Mouse (Mus musculus) right cerebral cortex, adult 18-20 months (tissue): ENCODE data around the gene Col13a1.

Experiments
- DNase-seq: peaks from one replicate; pipeline ENCODE4 v3.0.0; 2022; ENCODE audit warnings: mixed read lengths

Gene Col13a1

DNA sequence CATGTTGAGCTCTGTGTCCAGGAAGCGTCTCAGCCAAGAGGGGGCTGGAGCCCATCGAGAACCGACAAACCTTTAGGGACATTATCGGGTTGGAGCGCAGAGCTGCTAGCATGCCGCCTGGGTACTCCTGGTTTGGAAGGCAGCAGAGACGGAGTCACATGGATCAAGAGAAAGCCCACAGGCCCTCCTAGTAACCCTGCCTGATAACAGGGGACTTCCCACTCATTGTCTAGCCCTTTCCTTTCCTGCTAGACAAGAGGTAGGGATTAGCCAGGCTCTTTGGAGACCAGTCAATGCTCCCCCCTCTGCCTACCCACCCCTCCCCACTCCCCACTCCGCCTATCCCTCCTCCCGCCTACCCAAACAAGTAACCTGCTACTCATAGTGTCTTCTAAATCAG, 87.8 kb downstream of the Col13a1 start:
- no peak for DNase-seq

DNA sequence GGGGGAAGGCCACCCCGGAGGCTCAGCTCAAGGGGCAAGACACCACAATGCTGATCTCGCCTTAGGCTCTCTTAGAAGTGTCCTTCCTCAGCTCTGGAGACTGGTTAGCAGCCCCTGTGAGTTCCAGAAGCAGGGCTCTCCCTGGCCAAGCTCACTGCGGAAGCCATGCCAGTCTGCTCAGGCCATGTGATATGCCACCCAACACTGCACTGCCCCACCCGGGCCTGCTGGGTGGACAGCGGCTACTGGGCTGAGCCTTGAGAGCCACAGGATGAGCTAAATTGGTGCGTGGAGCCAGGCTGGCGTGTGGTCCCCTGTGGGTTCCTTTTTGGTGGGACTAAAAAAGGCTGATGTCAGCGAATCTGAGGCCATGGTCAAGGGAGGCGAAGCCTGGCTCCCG, 88.6 kb downstream of the Col13a1 start:
- DNase-seq = no peak

DNA sequence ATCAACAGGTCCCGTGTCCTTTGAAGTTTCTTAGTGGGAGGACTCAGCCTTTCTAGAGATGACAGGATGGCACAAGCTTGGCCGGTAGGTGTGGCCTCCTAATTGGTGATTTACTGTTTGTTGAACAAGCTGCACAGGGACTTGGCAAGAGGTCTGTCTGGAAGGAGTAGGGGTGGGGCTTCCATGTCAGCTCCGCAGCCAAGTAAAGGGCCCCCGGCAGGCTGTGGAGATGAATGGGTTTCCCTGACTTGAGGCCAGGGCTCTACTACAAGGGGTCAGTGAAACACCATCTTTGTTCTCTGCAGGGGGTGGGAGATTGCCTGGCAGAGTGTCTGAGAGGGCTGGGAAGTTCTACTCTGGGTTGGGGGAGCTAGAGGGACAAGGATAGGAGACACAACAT, 99.5 kb downstream of the Col13a1 start:
- no peak for DNase-seq

DNA sequence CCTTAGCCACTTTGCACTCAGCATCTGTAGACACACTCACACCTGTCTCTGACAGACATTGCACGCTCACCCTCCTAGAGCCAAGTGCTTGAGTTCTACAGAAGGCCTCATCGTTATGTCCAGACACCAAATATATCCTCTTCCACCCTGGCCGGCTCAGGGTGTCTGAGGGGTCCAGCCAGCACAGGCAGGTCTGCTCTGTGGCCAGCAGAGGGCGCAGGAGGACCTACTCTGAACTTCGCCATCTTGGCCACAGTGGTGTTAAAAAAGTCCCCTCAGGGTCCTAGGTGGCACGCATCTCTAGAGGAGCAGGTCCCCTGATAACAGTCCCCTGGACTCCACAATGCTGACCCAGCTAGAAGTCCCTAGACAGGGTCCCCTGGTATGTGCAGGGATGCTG, 101.1 kb downstream of the Col13a1 start:
- DNase-seq = peak; percentile 18

DNA sequence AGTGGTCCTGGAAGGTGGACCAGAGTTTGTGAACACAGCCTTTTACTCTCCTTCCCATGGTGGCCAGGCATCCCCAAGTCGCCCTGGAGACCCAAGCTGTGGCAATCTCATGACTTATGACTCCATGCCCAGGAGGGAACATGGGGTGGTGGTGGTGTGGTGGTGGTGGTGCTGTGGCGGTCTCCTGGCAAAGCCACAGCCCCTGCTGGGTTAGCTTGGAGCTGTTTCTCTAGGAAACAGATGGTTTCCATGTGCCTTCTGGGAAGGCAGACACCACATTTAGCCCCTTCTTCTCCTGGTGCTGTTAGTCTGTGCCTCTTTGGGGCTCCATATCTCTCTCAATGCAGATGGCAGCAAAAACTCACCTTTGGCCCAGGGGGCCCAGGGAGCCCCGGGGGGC, 109.1 kb downstream of the Col13a1 start:
- DNase-seq = no peak

DNA sequence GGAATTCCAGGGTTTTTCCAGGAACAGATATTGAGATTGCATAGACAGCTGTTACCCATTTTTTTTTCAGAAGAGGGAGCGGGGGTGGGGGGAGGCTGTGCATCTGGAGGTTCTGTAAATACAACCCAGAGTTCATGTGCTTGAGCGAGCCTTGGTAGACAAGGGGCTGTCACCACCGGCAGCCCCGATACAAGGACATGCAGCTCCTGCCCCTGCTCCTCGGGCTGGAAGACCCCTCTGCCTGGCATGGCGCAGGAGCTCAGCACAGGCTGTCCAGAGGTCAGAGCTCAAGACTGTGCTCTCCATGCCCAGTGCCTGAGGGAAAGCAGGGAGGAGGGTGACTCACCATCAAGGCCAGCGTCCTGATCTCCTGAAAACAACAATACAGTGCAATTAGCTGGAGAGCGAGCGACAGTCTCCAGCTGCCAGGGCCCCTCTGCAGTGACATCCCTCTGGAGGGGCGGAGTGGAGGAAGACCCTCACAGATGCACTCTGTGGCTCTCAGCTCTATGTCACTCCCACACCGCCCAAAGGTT, 112.8 kb downstream of the Col13a1 start:
- DNase-seq = no peak

DNA sequence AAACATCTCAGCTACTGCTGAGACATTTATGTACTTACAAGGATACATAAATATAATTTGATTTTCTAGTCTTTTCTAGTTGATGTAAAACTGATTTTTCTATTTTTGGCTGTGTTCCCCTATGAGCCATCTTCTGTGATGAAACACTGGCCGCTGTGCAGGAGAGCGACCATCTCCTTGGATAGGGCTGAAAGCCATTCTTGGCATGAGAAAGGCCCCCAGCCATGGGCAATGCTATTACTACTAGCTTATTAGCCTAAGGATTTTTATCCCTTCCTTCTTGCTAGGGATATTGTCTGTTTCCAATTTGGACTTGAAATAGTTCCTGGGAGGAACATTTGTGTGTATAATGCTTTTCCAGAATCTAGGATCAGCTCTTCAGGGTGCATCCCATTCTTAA, 119.5 kb downstream of the Col13a1 start:
- no peak for DNase-seq

DNA sequence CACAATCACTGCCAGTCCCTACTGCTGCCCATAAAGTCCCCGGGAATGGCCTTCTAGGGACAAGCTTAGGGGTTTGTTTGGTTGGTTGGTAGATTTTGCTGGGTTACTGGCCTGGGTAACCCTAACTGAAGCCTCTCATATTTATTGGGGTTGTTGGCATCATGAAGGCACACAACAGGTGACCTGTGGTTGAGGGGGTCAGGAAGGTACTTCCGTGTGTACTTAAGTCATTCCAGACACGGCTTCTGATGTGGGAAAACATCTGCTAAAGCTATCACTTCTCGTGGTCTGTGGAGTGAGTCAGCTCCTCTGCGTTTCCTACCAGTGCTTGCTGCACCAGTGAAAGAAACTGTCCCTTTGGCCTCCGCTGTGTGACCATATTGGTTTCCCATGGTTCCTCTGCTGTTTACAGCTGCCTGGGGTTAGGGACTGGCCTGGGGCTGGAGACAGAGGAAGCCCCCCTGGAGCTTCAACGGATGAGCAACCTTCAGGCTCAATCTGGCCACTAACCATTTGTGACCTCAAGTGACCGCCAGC, 123.7 kb downstream of the Col13a1 start:
- no peak for DNase-seq

DNA sequence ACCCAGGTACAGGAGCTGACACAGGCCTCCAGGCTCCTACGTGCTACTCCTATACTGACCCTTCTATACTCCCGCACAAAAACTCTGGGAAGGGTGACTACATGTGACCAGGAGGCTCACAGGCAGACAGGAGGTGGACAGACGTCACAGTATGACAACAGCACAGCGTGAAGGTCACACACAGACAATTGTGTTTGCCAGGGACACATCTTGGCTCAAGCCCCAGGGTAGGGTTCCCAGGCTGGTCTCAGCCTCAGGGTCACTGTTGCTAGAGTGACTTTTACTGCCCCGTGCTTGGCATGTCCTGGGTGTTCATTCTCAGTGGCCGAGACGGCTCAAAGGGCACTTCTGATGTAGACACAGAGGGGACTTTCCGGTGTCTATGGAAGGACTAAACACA, 126.1 kb downstream of the Col13a1 start:
- no peak for DNase-seq

DNA sequence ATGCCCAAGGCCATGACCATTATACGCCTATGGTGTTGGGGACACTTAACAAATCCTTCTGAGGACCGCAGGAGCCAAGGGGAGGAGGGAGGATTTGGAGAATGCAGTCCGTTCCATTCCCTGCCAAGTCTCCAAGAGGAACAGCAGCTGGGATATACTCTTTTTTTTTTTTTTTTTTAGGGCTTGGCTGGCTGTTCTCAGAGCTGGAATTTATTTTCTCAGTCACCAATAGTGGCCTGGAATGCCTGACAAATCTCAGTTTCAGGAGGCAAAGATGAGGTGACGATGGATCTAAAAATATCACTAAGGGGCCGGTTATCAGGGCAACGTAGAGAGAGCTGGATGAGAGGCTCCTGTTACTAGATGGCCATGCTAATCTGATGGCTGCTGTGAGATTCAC, 130.4 kb downstream of the Col13a1 start:
- no peak for DNase-seq

DNA sequence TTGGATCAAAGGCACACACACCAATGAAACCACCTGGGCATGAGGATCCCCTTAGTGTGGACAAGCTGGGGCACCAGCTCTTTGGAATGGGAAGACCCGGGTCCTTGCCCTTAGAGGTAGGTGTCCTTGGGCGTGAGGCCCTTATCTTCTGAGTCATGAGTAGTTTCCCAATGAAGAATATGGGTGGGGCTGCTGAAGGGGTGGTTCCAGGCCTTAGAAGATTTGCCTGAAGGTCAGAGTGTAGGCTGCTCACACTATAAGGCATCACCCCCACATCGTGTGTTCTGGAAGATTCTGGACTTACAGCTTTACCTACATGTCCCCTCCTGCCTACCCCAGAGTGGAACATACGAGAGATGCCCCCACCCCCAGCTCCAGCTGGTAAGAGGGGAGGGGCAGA, 133.4 kb downstream of the Col13a1 start:
- DNase-seq = no peak

DNA sequence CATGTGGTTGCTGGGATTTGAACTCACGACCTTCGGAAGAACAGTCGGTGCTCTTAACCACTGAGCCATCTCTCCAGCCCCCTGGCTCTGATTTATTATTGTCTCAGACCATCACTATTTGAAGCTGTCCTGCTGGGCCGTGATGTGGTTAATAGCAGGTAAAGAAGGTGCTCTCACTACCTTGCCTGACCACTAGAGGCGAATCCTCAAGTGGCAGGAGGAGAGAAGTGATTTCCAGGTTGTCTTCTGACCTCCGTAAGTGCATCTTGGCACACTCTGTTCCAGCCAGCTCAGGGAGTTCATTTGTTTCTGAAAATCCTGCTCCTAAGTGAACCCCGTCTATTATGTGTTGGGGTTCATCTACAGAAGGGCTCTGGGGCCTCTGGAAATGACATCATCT, 134.4 kb downstream of the Col13a1 start:
- DNase-seq = no peak

DNA sequence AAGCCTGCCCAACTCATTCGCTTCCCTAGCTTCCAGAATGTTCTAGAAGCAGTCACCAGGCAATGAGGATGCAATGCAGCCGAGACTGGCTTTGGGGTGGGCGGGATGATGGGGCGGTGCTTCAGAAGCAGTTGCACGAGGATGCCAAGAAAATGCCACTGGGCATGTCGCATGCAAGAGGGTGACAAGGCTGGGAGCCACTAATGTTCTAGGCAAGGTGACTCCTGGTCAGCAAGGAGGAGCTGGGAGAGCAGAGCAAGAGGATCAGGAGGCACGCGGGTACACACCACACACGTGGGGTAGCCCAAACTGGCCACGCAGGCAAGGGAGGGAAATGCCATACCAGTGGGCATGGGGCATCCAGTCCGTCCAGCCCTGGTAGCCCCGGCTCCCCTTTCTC, 136.6 kb downstream of the Col13a1 start:
- no peak for DNase-seq

DNA sequence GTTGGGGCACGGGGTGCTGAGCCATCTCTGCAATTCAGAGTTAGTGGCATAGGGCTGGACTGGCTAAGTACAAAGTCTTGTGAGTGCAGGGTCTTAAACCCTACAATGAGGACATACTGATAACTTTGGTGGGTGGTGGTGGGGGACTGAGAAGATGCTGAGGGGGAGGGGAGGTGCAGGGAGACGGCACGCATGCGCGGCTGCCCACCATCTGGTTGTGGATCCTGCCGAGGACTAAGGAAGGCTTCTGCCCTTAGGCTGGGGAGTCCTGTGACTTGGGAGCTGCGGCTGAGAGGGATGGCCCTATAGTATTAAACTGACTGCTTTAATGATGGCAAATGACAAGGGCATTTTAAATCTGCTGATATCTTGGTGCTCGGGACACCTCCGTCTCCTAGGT, 139.6 kb downstream of the Col13a1 start:
- DNase-seq = no peak

DNA sequence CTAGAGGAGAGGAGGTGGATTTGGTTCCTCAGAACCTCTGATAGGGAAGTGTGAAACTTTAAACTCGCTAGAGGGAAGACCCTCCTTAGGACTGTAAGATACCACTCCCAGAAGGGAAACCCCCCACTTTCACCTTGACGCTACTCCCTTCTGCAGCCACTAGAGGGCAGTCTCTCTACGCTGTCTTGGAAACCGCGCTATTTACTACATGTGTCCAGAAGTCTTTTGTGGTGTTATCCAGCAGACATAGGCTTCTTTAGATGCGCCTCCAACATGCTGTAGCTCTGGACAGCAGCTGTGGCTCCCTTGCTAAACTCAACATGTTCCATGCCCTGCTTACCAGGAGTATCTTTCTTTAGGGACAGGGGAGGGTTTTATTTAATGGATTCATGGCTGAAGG, 140.1 kb downstream of the Col13a1 start:
- peak; percentile 43 for DNase-seq

DNA sequence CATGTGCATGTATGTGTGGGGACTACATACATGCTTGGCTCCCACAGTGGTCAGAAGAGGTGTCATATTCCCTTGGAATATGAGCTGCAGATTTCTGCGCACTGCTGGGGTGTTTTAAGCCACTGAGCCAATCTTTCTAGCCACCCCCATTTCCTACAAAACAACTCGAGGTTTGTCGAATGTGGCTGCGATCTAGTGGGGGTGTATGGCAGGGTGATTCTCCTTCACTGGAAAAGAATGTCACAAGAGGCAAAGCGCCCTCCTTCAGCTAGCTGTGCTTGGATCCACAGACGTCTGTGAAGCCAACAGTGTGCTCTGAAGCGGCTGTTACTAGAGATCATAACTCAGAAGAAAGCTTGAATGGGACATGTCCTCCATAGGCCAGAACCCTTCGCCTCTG, 141.6 kb downstream of the Col13a1 start:
- peak; percentile 37 for DNase-seq

DNA sequence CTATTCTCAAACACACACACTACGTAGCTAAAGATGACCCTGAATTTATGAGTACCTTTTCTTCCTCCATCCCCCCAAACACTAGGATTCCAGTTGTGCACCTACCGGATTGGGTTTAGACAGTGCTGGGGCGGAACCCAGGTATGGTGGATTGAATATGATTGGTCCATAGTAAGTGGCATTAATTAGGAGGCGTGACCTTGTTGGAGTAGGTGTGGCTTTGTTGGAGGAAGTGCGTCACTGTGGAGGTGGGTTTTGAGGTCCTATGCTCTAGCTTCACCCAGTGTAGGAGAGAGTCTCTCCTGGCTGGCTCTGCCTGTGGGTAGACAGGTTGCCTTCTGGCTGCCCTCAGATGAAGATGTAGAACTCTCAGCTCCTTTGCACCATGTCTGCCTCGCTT, 144.6 kb downstream of the Col13a1 start:
- DNase-seq = no peak

DNA sequence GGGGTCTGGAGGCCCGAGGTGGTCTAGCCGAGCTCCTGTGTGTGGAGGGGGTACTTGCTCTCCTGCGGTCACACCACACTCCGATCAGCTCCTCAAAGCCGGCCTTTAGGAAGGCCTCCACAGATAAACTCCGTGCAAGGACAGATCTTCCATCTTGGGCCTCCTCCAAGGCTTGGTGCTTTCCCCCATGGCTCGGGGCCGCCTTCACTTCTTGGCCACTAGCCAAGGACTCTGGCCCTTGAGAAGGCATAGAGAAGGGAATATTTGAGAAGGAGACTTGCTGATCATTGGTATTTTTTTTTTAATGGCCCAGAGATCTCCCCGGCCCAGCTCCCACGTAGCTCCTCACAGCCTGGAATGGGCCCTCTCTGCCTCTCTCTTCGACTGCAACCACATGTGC, 146.2 kb downstream of the Col13a1 start:
- DNase-seq = no peak

DNA sequence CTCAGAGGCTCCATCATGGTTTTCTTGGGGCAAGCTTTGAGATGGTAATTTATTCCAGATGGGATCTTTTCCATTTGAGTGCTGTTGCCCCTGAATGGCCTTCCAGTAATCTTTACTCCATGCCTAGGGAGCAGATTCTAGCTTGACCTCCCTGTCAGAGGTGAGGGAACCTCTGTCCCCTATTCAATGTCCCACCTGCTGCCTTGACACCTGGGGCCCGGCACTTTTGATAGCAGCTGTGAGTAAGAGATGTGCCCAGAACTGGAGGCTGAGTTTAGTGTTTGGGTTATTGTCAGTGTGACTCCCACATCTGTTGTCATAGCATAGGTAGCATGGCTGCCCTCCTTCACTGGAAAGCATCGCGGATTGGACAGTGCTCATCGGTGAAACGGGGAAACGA, 147.2 kb downstream of the Col13a1 start:
- DNase-seq = no peak

DNA sequence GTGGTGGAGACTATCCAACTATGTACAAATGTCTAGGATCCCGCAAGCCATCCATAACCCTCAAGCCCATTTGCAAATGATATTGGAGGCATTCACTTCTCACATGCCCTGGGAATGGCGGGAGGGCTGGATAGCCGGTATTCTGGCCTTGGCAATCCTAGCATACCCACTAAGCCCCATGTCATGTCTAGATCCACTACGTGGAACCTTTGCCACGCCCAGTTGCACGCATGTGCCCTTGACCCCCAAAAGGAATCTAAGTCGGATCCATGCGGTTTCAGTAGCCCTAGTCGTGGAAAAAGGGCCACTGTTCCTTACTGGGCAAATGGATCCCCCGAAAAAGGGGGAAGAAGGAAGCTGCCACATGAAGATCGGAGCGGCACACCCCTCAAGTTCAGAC, 147.7 kb downstream of the Col13a1 start:
- no peak for DNase-seq

DNA sequence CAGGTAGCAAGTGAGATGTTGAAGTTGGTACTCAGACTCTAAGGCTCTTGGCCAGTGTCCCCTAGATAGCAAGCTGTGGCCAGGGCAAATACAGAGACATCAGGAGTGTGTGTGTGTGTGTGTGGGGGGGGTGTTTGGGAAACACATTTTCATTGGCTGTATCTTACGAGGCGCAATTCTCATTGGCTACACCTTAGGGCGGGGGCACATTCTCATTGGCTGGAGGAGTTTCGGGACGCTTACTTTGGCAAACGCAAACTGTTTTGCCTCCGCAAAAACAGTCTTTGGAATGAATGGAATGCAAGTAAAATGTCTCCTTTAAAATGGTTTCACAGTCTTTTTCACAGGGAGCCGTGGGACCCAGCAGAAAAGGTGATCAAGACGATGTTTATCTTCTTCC, 148.1 kb downstream of the Col13a1 start:
- DNase-seq = no peak

DNA sequence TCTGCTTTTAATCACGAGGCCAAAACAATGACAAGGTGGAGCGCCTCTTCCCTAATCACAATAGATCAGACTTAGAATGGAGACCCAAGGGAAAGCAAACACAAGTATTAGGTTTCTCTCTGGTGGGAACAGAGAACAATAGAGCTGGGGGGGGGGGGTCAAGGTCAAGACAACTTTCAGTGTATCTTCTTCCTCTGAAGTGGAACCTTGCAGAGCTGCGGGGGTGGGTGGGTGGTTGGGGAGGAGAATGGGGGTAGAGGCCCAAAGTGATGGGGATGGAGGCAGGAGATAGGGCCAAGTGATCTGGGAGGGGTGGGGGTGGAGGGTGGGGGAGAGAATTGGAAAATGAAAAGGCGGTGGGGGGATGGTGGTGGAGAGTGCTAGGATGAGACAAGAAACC, 149.9 kb downstream of the Col13a1 start:
- no peak for DNase-seq

DNA sequence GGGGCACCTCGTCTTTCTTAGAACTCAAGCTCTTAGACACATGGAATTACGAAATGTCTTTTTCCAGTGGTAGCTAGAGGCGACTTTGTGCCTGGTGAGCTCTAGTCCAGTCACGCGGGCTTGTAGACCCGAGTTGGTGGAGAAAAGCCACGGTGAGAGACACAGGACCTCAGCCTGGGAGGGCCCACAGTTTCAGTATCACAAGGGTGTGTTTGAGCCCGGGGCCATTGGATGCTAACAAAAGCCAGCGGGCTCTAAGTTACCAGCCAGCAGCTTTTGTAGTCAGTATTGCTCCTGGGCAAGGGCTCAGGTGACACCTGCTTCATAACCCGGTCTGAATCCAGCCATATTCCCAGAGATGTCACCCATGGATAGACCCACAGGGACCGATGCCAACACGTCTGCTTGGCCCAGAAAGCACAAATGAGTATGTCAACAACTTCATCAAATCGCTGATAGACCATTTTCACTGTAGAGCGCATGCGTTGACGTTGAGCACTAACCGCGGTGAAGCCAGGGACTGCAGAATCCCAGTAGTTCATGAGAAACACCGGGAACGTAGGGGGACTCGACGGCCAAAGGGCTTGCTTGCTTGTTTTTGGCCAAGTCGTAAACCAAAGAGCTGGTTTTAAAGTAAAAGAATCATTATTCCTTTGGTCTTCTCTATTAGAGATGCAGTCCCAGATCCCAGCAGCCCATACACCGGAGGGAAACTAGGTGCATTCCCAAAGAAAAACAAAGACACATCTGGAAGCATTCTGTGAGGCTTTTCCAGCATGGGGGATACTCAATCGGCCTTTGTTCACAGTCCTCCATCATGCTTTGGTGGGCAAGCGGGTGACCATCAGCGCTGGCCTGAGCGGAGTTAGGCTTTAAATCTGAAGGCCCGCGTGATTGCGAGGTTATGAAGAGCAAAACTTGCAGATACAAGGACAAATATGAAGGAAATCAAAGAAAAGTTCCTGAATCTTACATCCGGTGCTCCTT, 150.7 kb downstream of the Col13a1 start:
- no peak for DNase-seq

DNA sequence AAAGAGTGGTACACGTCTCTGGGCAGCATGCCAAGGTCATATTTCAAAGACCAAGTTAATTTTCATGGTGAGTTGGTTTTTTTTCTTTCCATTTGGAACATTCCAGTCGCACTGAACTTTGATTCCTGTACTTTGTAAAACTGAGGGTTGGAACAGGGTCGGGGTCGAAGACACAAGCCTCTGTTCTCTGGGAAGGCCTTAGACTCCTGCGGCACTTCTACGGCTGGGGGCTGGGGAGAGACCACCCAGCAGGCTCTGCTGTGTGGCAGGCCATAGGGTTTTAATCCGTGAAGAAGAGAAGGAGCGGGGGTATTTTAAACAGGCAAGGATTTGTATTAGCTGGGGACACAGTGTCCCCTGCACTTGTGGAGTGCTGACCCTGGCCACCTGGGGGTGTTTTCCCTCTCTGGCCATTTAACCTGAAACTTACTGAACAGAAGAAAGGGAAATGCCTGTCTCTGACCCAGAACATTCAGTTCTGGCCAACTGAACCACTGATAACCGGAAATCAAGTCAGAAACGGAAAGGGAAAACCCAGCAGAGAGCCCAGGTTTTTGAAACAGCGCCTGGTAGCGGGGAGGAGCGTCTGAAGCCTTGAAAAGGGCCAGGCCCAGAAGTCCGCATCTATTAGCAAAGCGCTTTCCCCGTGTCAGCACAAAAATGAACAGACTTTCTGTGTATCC, 152.0 kb downstream of the Col13a1 start:
- DNase-seq = no peak
